Mouse (Mus musculus) thymus, postnatal 25 days (tissue): Measurements from ENCODE around the gene Nepn.

Source experiments
- DNase-seq: peaks from one replicate; pipeline ENCODE4 v3.0.0; 2022

The Nepn gene

DNA sequence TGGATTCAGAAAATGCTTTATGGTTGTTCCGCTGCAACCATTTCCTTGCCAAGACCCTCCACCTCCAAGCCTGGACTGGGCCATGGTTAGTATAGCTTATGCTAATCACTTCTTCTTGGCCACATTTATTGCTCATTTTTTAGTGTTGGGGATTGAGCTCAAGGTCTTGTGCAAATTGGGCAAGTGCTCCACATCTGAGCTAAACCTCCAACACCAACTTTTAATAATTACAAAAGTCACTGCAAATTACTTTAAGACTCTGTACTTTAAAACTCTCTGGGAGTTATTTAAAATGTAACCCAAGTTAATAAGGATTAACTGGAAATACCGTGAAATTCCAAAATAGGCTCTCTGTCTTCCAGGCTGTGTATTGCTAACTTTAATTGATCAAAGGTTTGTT, 18.8 kb downstream of the Nepn start:
- no peak for DNase-seq

DNA sequence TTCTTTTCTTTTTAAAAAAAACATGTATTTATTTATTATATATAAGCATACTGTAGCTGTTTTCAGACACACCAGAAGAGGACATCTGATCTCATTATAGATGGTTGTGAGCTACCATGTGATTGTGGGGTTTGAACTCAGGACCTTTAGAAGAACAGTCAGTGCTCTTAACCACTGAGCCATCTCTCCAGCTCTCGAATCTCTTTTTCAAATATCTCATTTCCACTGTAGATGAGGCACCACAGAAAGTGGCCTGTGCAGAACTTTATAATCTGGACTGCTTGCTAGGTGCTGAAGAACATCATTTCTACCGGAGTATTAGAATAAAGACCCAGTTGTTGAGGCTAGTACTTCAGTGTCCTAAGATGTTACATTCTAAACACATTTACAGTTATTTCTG, 26.2 kb downstream of the Nepn start:
- no peak for DNase-seq

DNA sequence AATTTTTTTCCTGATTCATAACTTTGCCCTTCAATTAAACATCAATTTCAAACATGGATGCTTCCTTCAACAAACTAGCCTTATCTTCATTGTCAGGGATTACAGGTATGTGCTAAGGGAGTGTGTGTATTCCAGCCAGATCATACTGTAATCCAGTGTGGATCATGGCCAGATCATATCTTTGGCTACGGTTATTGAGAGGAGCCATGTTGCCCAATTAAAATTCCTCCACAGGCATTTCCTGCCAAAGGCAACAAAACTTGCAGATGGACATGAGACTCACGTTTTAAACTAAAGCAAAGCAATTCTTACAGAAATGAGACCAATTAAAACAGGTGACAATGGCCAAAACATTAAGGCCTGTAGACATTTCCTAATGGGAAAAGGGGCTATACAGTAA, 27.7 kb downstream of the Nepn start:
- DNase-seq = no peak

DNA sequence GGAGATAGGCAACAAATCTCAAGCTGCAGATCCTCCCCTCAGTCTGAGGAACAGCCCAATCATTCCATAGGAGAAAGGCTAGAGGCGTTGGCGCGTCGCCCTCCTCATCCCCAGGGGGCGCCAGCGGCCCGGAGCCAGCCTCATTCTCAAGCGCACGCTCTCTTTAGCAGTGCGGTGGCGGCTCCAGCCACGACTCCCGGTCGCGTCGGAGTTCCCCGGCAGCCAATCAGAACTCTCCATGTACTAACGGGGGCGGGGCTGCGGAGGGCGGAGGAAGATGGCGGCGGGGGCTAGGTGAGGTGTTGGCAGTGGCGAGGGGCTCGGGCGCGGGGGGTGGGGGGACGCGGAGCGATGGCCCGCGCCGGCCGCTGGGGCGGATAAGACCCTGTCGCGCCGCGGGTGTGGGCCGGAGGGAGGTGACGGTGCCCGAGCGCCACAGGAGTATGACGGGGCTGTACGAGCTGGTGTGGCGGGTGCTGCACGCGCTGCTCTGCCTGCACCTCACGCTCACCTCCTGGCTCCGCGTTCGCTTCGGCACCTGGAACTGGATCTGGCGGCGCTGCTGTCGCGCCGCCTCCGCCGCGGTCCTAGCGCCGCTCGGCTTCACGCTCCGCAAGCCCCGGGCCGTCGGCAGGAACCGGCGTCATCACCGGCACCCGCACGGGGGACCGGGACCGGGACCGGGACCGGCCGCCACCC, 28.7 kb downstream of the Nepn start, which contains the start of gene Nus1:
TSS of gene Nus1 (plus strand) at position 249 of the 699 bp plus-strand sequence.
- DNase-seq = peak; percentile 96

DNA sequence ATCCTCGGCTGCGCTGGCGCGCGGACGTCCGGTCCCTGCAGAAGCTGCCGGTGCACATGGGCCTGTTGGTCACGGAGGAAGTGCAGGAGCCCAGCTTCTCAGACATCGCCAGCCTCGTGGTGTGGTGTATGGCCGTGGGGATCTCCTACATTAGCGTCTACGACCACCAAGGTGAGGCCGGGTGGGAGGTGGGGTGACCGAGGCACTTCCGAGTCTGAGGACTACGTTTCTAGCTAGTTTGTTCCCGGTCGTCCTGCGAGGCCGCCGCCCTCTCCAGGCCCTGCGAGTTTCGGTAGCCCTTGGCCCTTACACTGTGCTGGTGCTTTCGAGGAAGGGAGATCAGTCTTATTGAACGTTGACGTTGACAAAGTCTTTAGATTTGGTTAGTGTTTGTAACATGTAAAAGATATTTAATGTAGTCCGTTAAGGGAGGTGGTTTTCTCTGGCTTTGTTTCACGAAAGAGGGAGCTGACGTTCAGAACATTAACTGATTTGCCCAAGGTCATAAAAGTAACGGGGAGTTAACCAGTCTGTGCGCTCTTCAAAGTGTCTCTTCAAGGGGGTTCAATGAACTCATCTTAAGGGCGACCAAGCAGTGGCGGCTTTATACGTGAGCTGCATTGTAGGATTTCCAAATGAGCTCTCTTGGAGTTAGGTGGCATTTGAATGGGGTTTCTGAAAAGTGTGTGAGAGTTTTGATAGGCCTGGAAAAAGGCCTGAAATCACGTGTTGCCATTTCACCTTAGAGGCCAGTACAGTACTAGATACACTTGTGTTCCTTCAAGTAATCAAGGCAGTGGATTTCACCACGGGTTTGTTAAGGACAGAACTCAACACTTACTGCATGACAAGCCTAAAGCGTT, 29.5 kb downstream of the Nepn start:
- DNase-seq = no peak

DNA sequence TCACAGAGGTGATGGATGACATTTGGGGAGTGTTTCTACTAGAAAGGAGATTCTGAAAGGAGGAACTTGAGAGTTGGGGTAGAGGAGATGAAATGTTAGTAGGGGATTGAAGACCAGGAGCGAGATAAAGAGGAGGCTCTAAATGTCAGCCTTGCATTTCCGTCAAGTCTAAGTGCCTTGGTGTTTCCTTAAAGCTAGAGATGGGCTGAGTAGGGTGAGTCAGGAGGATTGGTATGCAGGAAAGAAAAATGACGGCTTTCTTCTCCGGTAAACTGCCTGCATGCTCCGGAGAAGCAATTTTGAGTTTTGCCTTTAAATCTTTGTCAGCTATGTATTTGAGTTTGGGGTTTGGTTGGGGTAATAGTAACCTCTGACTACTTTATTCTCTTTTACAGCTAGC, 30.2 kb downstream of the Nepn start:
- DNase-seq = no peak

DNA sequence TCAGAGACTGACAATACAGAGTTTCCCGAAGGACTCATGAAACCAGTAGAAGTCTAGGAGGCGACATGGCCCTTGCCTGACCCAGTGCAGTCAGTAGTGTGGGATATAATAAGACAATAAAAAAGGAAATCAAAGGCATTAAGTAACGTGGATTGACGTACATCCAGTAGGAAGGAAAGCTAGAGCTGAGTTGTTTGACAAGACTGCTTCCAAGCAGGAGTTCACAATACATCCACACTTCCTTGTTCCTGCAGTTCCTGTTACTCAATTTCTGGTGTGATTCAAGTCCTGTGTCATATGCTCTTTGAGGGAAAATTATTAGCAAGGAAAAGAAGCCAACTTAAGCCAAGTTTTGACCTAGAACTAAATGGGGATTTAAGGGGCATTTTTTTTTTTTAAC, 30.6 kb downstream of the Nepn start:
- DNase-seq = no peak

DNA sequence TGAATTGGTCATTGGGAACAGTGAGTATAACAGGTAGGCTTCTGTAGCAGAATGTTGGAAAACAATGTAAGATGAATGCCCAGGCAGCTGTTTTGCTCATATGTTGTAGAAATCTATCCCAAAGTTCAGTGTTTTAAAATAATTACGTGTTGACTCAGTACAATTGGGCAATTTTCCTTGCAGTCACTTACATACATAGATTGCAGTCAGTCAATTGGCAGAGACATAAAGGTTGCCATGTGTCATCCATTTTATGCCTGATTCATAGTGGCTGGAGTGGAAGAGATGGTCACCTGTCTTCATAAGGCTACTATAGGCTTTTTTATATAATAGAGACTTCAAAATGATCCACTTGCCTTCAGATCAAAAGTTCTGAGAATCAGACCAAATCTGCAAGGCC, 31.8 kb downstream of the Nepn start:
- no peak for DNase-seq

DNA sequence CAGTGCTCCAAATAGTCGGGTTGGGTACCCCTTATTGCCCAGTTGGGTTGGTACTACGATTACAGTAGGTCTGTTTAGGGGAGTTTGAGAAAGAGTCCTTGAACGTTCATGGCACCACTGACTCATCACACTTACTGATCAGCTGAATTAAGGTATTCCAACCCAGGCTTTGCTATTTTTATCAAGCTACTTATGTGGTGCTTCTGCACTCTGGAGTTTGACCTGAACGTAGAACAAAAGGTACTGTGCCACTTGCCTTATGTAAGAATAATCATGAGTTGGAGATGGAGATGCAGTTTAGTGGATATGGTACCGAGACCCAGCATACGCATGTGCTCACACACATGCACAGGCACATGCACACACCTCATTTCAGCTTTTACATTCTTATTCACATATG, 32.9 kb downstream of the Nepn start:
- no peak for DNase-seq

DNA sequence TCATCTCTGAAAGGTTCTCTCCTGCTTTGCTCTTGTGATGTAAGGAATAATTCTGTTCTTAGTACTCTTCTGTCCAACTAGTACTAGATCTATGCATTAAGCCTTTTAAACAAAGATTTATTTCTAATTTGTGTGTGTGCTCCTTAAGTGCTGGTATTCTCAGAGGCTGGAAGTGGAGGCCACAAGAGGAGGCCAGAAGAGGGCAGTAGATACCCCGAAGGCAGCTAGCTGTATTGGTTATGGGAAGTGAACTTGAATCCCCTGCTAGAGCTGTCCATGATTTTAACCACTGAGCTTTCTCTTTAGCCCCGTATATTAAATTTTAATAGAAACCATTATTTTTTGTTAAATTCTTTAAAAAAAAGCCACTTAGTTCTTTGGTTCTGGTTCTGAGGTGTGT, 34.3 kb downstream of the Nepn start:
- DNase-seq = peak; percentile 16

DNA sequence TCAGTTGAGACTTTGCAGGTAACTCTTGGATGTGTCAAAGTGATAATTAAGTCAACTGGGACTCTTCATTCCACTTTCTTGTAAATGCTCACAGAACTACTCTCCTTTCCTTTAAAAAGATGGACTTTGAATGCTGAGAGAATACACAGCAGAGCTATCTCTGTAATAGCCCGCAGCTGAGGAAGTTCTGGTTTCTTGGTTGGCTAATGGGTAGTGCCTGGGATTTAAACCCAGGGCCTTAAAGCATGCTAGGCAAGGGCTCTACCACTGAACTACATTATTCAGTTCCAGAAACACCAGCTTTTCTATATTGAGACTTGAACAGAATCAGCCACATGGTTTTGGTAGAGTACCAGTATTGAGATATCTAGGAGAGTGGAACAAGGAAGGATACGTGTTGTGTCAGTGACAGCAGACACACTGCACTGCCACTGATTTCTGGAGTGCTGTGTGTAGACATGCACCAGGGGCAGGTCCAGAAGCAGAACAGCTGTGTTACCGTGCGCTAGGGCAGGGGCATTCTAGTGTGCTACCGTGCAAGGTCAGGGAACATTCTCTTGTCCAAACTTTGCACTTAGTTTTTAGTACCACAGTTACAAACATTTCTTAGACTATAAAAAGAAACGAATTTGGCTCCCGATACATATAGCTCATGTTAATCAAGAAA, 37.7 kb downstream of the Nepn start:
- no peak for DNase-seq

DNA sequence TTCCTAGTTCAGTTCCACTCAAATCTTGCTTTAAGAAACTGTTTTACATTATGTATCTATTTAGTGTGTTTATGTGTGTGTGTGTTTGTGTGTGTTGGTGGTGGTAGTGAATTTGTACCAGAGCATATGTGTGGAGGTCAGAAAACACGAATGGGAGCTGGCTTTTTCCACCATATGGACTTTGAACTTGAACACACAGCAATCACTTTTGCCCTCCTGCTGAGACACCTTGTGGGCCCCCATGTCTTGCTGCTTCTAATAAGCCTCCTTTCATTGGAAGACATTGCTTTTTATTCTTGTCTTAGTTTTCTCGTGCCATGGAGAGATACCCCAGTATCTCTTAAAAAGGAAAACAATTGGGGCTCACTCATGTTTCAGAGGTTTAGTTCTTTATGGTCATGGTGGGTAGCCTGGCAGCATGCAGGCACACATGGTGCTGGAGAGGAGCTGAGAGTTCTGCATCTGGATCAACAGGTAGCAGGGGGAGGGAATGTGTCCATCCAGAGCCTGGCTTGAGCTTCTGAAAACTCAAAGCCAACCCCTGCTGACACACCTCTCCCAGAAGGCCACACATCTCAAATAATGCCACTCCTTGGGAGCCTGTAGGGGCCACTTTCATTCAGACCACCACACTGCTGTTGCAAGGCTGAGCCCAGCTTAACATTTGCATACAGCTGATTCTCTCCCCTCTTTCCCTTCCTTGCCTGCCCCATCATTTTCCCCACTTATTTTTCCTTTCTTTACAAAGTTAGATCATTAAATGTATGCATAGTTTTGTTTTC, 39.1 kb downstream of the Nepn start:
- no peak for DNase-seq

DNA sequence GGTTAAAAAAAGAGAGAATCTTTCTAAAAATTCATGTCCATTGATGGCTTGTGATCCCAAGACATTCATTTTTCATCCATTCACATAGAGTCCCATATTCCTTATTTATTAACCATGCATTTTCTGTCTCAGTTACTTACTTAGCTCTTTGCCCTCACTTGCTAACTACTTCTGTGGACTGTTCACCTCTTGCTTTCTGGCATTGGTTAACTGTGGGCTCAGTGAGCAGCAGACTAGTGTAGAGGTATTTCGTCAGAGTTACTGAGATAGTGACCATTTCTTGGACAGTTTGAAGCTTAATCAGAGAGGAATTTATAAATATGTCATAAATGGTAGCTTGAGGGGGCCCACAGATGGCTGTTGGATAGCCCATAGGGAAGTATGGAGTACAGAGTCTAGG, 42.2 kb downstream of the Nepn start:
- DNase-seq = no peak

DNA sequence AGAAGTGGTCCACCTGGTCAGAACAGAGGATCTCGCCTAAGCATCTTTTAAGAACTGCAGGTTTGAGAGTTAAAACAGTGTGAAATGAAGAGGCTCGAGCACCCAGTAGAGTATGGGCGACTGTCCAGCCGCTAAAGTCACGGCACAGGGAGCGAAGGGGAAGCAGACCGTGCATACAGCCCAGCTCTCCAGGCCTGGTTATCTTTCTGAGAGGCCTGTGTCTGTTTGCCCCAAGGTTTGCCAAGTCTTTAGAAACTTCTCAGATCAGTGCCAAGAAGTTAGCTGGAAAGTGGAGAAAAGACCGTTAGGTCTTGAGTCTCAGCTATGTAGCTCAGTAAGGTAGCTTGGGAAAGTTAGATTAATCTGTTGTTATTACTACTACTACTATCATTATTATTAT, 46.1 kb downstream of the Nepn start:
- DNase-seq = no peak
